Mouse (Mus musculus) A20 (cell line): ENCODE results near the gene Ceacam19.

Experiments used
- DNase-seq: peaks from one replicate; pipeline ENCODE4 v3.0.0-alpha.2; 2011; ENCODE audit warnings: low read depth, low spot score

Gene Ceacam19

DNA sequence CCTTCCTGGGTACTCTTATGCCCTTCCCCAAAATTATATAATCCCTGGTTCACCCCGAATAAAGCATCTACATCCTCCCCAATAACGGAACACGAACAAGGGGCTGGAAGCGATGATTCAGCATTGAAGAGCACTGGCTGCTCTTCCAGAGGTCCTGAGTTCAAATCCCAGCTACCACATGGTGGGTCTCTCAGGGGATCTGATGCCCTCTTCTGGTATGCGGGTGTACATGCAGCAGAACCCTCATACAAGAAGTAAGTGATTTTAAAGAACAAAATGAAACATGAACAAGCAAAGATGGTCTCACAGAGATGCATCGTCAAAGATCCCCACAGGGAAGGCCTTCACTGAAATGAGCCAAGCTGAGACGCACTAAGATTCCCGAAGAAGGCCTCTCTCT lies 7.0 kb downstream of the Ceacam19 start:
- DNase-seq, result peak; percentile 27

DNA sequence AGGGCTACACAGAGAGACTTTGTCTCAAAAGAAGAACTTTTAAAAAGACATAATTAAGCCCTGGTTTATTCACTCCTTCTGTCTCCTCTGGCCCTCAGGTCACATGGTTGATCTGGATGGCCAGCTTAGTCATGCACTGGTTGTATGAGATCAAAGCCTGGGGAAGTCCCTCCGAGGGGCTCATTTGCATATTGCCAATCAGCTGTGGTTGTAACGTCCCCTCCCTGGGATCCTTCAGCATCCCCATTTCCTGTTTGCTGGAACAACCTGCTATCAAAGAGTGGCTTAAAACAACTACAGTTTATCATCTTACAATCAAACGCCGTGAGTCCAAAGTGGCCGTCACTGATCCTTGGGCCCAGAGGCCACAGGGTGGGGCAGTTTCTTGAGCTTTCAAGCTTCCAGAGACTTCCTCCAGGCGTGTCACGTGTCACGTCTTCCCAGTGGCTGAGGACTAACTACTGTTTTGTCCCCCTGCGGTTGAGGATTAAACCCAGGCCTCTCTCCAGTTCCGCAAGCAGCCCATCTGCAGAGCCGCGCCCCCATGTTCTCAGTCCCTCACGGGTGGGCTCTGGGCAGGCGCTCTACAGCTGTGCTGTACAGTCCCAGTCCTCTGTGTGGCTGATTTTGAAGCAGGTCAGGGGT lies 10.9 kb downstream of the Ceacam19 start:
- DNase-seq, result peak; percentile 82

DNA sequence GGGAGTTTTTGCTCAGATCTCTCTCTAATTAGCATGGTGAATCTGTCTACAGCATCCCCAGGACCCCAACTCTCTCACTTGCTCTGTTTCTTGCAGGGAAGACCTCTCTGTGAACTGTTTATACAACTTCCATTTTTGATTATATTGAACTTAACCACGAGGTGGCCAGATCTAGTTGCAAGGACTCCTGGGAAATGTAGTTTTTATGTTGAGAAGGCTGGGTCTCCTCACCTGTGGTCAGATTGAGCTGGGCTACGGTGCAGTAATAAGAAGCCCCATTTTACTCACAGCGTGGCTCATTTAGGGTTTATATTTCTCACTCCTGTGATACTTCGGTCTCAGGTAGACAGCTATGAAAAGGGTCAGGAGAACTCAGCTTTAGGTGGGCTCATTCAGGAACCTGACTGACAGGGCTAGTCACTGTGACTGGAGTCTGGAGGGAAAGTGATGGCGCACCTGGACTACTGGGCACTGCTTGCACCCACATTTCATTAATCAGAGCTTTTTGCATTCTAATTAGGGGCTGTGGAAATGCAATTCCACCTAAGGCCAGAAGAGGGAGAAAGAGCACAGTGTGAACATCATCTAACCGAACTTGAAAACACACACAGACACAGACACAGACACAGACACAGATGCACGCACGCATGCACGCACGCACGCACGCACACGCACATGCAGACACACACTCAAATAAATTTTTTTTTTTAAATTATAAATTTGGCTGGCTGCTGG lies 11.7 kb downstream of the Ceacam19 start:
- DNase-seq, result peak; percentile 86

DNA sequence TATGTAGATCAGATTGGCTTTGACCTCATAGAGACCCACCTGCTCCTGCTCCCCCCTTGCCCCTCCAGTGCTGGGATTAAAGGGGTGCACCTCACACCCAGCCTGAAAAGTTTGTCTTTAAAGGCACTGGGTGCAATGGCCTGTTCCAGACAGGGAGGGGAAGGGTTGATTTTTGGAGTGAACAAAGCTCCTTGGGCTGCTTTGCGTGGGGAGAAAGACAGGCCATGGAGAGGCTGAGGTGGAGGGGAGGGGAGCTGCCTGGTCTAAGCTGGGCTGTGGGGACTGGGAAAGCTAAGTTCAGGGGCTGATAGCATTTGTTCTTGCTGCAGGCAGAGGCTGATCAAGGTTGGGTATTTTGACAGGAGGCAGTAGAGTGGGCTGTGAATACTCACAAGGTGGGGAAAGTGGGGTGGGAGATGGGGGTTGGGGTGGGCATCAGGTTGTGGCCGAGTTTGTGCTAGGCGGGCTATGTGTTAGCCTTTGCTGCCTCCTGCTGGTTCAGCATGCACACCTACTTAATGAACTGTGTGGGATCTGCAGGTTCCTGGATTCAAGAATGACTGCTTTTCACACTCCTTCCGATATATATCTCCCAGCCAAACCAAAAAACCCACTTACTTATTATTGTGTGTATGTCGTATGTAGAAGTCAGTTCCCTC lies 15.7 kb downstream of the Ceacam19 start:
- DNase-seq, result peak; percentile 82

DNA sequence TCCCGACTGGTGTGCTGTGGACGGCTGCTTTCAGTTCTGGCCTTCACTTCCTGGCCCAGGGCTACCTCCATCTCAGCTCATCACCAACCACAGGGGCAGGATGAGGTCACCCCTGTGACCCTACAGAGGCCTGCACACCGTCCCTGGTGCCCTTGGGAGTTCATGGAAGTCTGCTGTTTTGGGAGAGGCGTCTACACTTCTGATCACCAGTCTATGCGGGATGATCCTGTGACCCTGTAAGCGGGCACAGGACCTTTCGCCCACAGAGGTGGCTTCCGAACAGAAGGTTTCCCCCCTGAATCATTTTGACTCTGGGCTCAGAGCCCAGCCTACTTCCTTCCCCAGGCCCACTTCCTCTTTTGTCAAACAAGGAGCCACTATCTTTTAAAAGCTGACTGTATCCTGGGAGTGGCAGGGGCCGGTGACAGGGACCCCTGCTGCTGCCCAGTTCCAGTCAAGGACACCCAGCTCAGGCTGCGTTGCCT lies 16.6 kb downstream of the Ceacam19 start:
- DNase-seq, result peak; percentile 91

DNA sequence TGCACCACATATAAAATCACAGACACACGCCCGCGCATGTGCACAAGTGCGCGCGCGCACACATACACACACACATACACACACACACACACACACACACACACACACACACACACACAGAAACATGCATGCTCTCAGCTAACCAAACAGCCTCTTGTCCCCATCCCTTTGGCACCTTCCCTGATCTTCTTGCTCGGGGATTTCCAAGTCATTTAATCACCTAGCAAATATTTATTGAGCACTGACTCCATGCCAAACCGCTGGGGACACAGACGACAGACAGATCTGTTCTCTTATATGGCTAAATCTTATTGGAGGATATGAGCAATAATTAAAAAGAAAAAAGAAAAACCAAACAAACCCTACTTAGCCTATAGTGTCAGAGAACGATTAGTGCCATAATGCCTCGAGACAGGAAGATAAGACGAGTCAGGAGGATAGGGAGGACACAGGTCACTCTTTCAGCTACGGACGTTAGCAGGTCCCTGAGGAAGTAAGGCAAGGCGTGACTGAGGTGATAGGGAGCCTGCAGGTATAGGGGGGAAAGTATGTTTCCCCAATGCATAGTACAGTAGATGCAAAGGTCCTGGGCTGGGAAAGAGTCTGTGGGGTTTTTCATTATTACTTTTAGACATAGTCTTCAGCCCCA lies 19.9 kb downstream of the Ceacam19 start:
- no peak for DNase-seq

DNA sequence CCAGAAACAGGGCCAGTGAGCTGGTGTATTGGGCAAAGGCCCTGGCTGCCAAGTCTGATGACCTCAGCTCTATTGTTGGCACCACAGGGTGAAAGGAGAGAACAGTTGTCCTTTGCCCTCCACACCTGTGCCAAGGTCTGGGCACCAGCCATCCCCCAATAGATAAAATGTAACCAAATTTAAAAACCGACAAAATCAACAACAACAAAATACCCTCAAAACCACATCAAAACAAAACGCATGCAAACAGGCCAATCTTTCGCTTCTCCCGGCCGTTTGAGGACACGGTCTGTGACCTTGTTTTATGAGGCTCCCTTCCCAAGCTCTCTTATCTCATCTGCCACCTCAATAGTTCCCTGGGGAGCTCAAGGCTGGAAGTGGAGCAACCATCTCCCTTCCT lies 21.3 kb downstream of the Ceacam19 start:
- DNase-seq, result no peak

DNA sequence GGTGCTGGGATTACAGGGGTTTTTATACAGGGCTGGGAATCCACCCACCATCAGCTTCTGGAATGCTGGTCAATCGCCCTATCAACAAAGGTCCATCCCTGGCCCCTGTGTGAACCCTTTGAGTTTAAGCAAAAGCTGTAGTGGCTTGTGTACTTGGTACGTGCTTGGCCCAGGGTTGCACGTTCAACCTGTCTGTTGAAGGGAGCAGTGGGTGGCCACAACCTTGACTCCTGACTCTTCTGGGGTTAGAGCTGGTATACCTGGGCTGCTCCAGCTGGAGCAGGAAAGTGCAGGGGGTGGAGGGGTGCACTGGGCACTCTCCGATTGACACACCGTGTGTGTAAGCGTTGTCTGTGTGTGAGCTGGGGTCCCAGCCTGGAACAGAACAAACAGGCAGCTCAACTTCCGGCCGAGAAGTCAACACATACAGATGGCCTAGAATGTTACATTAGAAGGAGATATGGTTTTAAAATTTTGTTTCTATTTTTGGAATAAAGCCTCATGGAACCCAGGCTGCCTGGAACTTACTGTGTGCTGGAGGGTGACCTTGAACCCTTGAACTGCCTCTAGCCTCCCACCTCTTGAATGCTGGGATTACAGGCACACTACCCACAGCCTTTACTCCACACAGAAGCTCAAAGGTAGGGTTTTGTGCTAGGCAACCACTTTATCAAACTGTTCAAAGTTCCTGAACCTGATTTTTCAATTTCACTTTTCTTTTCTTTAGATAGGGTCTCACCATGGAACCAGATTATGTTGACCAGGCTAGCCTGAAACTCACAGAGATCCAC lies 22.3 kb downstream of the Ceacam19 start:
- no peak for DNase-seq

DNA sequence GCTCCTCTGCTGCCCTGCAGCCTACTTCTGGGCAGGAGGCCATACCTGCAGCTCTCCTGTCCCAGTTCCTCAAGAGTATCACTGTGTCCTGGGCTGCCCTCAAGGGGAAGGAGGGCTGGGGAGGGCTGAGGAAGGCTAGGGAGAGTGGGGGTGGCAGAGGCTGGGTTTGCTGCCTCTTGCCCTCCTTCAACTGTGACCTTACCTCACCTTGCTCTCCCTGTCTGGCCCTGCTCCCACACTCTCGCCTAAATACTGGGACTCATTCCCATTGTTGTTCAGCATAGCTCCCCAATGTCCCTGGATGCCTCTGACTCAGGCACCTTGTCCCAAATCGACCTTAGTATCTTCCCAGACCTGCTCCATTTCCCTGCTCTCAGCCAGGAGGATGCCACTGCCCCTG lies 23.5 kb downstream of the Ceacam19 start:
- no peak for DNase-seq

DNA sequence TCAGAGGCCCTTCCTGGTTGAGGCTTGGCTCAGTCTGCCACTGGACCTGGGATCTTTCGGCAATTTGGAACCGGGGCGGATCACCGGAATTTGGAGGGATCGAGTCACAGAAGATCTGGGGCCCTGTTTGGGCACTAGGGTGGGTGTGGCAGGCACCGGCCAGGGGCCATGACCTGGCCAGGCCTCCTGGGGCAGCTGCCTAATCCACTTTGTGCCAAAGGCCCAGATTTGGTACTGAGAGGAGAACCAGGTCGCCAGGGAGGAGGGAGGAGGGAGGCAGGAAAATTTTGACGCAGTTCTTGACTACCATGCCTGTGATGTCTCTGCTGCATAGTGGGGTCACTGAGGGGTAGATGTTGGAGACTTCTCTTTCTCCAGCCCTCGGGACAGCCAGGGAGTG lies 26.6 kb downstream of the Ceacam19 start, which contains the start of gene Ceacam16:
Gene Ceacam16, minus strand, starts transcription at position 101 of the 400 bp plus-strand sequence.
- DNase-seq, result no peak

DNA sequence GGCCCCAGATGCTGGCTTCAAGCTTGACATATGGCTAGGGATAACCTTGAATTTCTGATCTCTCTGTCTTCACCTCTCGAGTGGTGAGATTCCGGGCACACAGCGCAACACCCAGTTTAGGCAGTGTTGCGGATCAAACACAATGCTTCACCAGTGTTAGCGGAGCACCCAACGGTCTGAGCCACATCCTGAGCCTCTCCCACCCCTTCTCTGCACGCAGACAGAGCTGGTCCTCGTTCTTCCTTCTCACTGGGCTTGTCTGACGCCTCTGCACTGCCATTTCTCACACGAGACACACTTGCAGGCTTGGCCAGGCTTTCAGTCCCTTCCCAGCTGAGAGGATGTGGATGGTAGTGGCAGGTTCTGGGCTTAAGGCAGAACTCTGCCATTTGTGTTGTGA lies 28.0 kb downstream of the Ceacam19 start:
- DNase-seq, result no peak

DNA sequence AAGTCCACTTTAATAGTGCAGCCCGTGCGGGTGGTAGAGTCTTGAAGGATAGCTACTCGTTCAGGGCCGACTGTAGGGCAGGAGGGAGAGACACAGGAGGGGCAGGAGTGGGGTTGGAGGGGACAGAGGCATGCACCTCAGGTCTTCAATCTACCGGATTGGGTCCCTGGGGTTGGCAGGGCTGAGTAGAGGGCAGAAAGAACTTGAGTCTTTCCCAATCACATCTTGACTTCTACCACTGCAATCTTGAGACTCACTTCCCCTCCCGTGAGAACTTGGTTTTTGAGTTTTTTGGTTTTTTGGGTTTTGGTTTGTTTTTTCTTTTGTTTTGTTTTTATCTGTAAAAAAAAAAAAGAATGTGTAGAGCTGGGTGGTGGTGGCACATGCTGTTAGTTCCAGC lies 31.5 kb downstream of the Ceacam19 start:
- no peak for DNase-seq

DNA sequence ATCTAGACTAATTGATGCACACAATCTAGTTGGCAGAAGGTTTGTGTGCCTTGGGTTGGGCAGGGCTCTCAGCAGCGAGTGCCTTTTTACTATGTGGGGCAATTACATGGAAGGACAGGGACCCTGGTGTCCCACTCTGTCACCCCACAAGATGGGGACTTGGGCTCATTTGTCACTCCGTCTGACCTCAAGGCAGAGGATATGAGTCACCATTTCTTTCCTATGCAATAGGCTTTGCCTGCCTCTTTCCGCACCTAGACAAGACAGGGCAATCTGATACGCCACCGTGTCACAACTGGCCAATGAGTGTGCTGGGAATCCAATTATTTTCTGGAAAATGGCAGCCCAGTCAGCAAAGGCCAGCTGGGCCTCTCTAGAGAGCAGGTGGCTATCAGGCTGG lies 32.1 kb downstream of the Ceacam19 start:
- DNase-seq, result no peak

DNA sequence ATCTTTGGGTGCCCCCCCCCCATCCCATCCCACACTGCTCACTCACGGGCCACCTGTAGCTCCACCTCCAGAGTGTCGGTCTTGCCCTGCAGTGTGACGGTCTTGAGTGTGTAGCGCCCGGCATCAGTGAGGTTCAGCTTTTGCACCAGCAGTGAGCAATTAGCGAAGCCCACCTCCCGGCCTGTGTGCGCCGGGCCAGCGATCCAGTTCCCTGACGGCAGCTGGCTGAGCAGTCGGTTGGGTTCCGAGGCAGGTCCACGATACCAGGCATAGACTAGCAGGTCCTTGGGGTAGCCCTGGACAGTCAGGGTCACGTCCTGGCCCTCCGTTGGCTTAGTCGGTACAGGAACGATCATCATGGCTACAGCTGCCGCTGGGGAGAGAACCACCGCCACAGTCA lies 34.2 kb downstream of the Ceacam19 start:
- no peak for DNase-seq

DNA sequence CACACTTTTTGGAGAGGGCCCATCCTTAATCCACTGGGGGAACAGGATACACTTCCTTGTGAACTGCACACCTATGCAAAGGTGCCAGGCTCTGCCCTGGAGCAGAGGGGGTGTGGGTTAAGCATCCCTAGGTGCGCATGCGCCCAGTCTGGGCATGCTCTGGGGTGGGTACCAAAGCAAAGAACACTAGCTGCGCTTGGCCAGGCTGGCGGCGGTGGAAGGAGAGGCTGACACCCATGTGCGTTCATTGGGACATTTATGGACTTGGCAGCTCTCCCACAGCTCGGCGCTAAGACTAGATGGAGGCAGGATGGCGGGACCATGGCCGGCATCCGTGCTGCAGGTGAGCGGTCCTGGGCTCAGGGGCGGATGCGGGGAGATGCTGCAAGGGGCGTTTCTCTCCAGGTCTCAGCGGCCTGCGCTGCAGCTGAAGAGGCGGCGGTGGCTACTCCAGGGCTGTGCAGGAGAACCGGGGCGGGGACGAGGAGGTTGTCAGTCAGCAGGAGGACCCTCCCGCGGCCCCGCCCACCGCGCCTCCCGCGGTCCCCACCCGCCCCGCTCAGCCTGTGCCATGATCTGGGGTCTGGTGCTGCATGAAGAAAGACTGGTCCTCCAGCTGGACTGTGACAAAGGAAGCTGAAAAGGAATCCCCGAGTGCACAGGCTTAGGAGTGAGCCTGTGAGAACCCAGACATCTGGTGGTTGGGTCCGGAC lies 35.8 kb downstream of the Ceacam19 start, which contains the start of gene Gm19345:
Gene Gm19345, plus strand, starts transcription at position 146 of the 713 bp plus-strand sequence.
- no peak for DNase-seq

DNA sequence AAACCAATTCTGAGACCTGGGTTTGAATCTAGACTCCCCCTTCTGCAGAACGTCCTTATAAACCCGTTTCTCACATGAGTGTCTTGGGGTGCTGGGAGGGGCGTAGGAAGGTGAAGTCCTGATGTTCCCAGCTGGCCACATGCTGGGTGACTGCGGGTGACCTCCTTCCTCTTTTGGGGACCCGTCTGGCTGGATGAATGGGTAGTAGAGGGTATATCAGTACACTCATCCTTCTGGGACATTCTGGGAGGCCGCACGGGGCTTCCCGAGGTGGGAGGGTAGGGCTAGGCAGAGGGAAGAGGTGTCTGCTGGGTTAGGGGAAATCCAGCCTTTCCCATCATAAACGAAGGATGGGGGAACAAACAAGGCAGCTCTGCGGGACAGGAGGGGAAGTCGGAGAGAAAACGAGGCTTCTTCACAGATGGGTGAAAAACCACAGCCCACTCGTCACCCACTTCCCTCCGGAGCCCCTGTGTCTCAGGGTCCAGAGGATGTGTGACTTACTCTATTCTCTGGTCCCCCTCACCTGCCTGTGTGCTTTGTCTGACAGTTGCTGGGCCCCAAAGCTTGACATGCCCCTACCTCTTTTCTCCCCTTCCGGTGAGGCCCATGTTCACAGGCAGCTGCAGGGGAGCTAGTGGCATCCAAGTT lies 43.1 kb downstream of the Ceacam19 start:
- no peak for DNase-seq

DNA sequence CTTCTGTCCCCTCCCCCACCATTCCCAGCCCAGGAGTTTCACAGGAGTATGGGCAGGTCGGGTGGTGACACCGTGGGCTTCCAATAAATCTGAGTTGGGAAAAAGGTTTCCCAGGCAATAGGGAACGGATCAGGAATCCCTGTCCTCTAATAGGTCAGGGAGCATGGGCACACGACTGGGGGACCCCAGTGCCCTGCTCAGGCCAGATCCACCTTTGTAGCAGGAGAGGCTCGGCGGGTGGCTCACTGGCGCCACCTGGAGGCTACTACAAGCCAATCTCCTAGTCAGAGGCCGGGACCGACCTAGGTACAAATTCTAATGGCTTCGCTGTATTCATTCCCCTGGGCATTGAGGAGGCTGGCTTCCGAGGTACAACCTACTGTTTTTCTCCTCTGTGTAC lies 44.2 kb downstream of the Ceacam19 start:
- peak; percentile 78 for DNase-seq

DNA sequence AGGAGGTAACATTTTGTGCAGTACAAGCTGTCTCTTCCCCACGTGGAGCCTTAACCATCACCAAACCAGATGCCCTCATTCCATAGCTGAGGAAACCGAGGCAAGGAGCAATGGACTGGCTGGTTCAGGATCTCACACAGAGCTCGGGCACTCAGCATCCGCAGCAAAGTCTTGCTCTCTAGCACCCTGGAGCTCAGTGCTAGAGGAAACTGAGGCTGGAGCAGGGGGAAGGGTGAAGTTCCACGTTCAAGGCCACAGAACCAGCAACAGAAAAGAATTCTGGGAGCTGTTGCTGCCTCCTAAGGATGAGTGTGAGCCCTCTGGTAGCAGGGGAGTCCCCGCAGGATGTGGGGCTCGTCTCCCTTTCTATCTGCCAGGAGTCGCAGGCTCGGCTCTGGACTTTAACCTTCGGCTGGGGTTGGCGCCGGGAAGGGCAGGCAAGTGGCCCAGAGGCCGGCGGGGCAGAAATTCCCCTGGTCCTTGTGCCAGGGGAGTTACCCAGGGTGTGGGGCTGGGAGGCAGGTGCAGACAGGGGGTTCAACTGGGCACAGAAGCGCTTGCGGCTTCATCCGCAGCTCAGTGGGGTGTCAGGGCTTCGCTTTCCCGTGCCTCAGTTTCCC lies 44.8 kb downstream of the Ceacam19 start:
- no peak for DNase-seq

DNA sequence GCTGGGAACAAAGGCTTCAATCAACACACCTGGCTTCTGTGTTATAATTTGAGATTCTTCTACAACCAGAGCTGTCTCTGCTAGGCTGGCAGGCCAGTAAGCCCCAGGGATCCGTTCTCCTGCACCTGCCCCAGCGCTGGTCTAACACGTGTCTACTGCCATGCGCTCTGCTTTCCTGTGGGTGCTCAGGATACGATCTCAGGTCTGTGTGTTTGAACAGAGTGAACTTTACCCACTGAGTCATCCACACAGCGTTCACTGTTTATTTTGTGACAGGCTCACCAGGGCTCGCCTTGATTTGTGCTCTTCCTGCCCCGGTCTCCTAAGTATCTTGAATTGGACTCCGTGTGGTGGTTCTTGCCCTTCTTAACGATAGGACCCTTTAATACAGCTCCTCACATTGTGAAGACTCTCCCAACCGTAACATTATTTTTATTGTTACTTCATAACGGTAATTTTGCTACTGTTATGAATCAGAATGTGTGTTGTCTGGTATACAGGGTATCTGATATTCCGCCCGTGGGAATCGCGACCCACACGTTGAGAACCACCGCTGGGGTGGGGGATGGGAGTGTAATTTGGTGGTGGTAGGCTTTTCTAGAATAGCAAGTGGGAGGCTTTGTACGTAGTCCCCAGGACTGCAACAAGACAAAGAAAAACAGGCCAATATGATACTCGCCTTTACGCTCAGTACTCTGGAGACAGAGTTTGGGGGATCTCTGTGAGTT lies 45.9 kb downstream of the Ceacam19 start:
- no peak for DNase-seq
